Mouse (Mus musculus): ENCODE data around the gene Pld6. TPM values are rescaled to one million over a fixed set of nuclear protein-coding genes. Genes with fewer than 3 reads are reported as not detected.

Pld6 gene
- polyA plus RNA-seq, 1 experiment from 2014 or later = 7.3 TPM

DNA sequence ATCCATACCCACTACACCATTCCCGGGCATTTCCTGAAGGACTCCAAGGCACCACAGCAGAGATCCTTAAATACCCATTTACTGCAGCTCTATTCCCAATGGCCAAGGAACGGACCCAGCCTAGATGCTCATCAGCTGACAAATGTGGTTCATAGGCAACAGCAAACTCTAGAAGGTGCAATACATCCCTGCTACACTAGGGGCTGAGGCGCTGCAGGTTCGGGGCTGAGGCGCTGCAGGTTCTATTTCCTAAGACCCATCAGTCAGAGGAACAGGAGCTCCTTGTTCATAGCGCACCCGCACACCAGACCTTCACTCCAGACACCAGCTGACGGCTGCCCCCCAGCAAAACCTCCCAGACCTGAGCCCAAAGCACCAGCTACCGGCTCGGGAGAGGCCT, 13.0 kb upstream of the Pld6 start:
- no peak overlapping the region for H3K27ac ChIP-seq (ENCODE audit: low read length)
- H3K36me3 ChIP-seq (ENCODE audit: insufficient read depth, low read length) = peaks cover 60% of the 10 kb centered on the region
- H3K9me3 ChIP-seq (ENCODE audit: low read length) = no peaks in the 10 kb centered on the region
- TF ChIP-seq EP300 (IDR thresholded peaks at IDR 0.05) (no peak), CTCF (IDR thresholded peaks at IDR 0.05) (peak; percentile 43)
- WGBS = 94% methylated on average over 10 of the region's 10 CpGs
- no peaks in the 10 kb centered on the region for H3K27me3 ChIP-seq (replicated peaks; ENCODE audit: insufficient read depth, low read length)
- ATAC-seq = no peak
- no peaks in the 10 kb centered on the region for H3K4me1 ChIP-seq (ENCODE audit: insufficient read depth, low read depth, low read length)
- no peak for DNase-seq (ENCODE audit: low spot score)
- no peak overlapping the region for H3K4me3 ChIP-seq (ENCODE audit: low read depth, low read length)
- no peak overlapping the region for H3K4me2 ChIP-seq (replicated peaks; ENCODE audit: low read depth, low read length)
- no peak overlapping the region for H3K9ac ChIP-seq (replicated peaks; ENCODE audit: low read depth)

DNA sequence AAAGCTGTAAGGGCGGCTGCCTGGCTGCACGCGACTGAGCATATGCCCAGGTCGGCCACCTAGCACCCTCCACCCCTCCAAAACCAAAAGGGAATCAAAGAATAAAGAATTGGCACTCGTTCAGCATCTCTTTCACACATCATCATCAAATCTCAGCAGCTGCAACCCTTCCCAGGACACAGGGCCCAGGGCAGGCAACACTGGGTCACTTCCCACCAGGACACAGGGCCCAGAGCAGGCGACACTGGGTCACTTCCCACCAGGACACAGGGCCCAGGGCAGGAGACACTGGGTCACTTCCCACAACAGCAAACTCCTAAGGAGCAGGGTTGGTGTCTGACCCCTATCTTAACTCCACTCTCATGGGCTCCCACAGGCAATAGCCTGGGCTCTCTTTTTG, 5.9 kb upstream of the Pld6 start:
- Histone ChIP-seq H3K27me3 (replicated peaks; ENCODE audit: insufficient read depth, low read length) (no peaks in the 10 kb centered on the region), H3K4me1 (ENCODE audit: insufficient read depth, low read depth, low read length) (no peaks in the 10 kb centered on the region), H3K36me3 (ENCODE audit: insufficient read depth, low read length) (peaks cover 36% of the 10 kb centered on the region), H3K27ac (ENCODE audit: low read length) (no peak overlapping the region), H3K4me2 (replicated peaks; ENCODE audit: low read depth, low read length) (no peak overlapping the region), H3K4me3 (ENCODE audit: low read depth, low read length) (no peak overlapping the region), H3K9ac (replicated peaks; ENCODE audit: low read depth) (no peak overlapping the region), H3K9me3 (ENCODE audit: low read length) (no peaks in the 10 kb centered on the region)
- DNase-seq (ENCODE audit: low spot score) = peak; percentile 27
- 68% methylated on average over 6 of the region's 6 CpGs for WGBS
- no peak for TF ChIP-seq CTCF (IDR thresholded peaks at IDR 0.05)
- TF ChIP-seq EP300 (IDR thresholded peaks at IDR 0.05) = no peak
- ATAC-seq = peak; percentile 84

DNA sequence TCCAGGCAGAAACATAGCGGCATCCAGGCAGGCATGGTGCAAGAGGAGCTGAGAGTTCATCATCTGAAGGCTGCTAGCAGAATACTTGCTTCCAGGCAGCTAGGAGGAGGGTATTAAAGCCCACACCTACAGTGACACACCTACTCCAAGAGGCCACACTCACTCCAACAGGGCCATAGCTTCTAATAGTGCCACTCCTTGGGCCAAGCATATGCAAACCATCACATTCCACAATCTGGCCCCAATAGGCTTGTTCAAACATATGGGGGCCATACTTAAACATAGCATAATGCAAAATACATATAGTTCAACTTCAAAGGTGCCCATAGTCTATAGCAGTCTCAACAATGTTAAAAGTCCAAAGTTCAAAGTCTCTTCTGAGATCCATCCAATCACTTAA, 1.9 kb upstream of the Pld6 start:
- ATAC-seq (no peak), DNase-seq (ENCODE audit: low spot score) (no peak)
- H3K9ac ChIP-seq (replicated peaks; ENCODE audit: low read depth) = no peak overlapping the region
- no peaks in the 10 kb centered on the region for H3K27me3 ChIP-seq (replicated peaks; ENCODE audit: insufficient read depth, low read length)
- TF ChIP-seq EP300 (IDR thresholded peaks at IDR 0.05) (no peak), CTCF (IDR thresholded peaks at IDR 0.05) (no peak)
- no peak overlapping the region for H3K4me2 ChIP-seq (replicated peaks; ENCODE audit: low read depth, low read length)
- H3K36me3 ChIP-seq (ENCODE audit: insufficient read depth, low read length) = peaks cover 18% of the 10 kb centered on the region; the same call in 1 of the 2 replicates
- H3K27ac ChIP-seq (ENCODE audit: low read length) = no peak overlapping the region
- no peak overlapping the region for H3K4me3 ChIP-seq (ENCODE audit: low read depth, low read length)
- H3K9me3 ChIP-seq (ENCODE audit: low read length) = no peaks in the 10 kb centered on the region
- peaks cover 10% of the 10 kb centered on the region for H3K4me1 ChIP-seq (ENCODE audit: insufficient read depth, low read depth, low read length)
- WGBS = 87% methylated on average over 1 of the region's 1 CpGs

DNA sequence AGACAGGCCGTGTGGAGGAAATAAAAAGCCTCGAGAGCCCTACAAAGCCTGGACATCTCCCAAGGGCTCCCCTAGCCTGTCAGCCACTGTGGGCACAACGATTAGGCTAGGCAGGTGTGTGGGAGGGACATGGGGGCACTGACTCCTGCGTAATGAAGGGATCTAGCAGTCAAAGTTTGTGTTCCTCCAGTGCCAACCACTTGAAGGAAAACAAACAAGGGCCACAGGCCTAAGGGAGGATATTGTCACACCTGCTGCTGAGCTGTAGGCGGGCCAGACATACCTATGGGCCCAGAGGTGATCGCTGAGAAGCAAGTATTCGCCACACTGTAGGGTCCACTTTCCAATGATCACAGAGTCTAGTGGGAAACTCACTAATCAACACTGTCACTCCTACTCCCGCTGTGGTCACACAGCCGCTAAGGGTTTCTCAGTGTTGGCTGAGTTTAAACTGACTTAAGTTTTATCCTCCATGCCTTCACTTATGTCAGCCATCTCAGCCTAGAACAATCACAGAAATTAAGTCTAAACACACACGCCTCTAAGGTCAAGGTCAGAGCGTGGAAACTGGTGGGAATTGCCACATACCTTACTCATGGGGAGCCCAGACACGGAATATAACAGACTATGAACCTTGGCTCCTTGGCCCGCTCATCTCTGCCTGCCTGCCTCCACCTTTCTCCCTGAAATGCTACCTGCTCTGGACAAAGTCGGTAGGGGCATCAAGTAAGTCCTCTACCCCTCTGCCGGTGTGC, 824 bp downstream of the Pld6 start:
- Histone ChIP-seq H3K27me3 (replicated peaks; ENCODE audit: insufficient read depth, low read length) (no peaks in the 10 kb centered on the region), H3K36me3 (ENCODE audit: insufficient read depth, low read length) (no peaks in the 10 kb centered on the region), H3K4me1 (ENCODE audit: insufficient read depth, low read depth, low read length) (peaks cover 16% of the 10 kb centered on the region), H3K27ac (ENCODE audit: low read length) (peak overlapping the region; percentile 79), H3K9ac (replicated peaks; ENCODE audit: low read depth) (peak overlapping the region; percentile 2; the same call in 1 of the 2 replicates), H3K4me2 (replicated peaks; ENCODE audit: low read depth, low read length) (peak overlapping the region; percentile 67), H3K4me3 (ENCODE audit: low read depth, low read length) (peak overlapping the region; percentile 30), H3K9me3 (ENCODE audit: low read length) (no peaks in the 10 kb centered on the region)
- TF ChIP-seq CTCF (IDR thresholded peaks at IDR 0.05) (no peak), EP300 (IDR thresholded peaks at IDR 0.05) (peak; percentile 32; the same call in 1 of the 2 replicates)
- WGBS = 26% methylated on average over 15 of the region's 15 CpGs
- ATAC-seq (peak; percentile 67), DNase-seq (ENCODE audit: low spot score) (peak; percentile 77)

DNA sequence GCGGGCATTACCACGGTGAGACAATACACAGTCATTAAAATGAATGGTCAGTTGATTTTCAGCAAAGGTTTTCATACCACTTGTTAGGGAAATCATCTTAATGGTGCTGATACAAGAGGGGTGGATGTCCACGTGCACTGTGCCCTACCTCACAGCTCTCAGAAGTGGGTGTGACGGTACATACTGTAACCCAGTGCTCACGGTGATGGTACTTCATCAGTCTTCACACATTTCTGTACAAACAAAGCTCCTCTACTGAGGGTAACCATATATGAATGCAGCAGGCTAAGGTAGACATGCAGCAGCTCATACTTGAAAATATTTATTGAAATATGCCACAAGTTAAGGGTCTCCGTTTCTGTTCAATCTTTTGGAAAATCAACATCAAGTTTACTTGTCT, 3.9 kb downstream of the Pld6 start:
- peak; percentile 78 for ATAC-seq
- Histone ChIP-seq H3K36me3 (ENCODE audit: insufficient read depth, low read length) (no peaks in the 10 kb centered on the region), H3K9me3 (ENCODE audit: low read length) (no peaks in the 10 kb centered on the region), H3K27ac (ENCODE audit: low read length) (peak overlapping the region; percentile 77), H3K4me2 (replicated peaks; ENCODE audit: low read depth, low read length) (no peak overlapping the region), H3K9ac (replicated peaks; ENCODE audit: low read depth) (no peak overlapping the region), H3K27me3 (replicated peaks; ENCODE audit: insufficient read depth, low read length) (no peaks in the 10 kb centered on the region), H3K4me3 (ENCODE audit: low read depth, low read length) (no peak overlapping the region), H3K4me1 (ENCODE audit: insufficient read depth, low read depth, low read length) (peaks cover 16% of the 10 kb centered on the region)
- TF ChIP-seq CTCF (IDR thresholded peaks at IDR 0.05) (no peak), EP300 (IDR thresholded peaks at IDR 0.05) (peak; percentile 98)
- 45% methylated on average over 6 of the region's 6 CpGs for WGBS
- peak; percentile 88 for DNase-seq (ENCODE audit: low spot score)

DNA sequence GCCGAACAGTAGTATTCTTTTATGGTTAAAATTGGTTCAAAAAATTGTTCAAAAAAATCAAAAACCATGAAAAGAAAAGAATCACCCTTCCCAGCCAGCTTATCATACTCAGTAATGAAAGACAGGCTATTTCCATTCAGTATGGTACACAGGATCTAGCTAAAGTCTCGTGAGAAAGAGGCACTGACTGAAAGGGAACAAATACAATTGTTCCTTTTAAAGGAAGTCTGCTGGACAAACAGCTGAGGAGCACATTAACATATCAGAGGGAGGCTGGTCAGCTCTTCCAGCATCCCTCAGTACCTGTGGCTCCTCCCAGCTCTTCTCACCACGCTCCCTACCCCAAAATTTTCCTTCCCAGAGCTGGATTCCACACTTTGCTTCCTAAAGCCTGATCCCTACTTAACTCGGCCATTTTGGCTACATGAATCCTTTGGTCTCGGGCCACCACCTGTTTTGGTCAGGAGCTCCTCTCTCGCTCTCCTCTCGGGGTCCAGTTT, 5.3 kb downstream of the Pld6 start:
- H3K4me3 ChIP-seq (ENCODE audit: low read depth, low read length) = no peak overlapping the region
- H3K27ac ChIP-seq (ENCODE audit: low read length) = peak overlapping the region; percentile 68
- peaks cover 11% of the 10 kb centered on the region for H3K4me1 ChIP-seq (ENCODE audit: insufficient read depth, low read depth, low read length)
- 78% methylated on average over 7 of the region's 7 CpGs for WGBS
- no peak overlapping the region for H3K9ac ChIP-seq (replicated peaks; ENCODE audit: low read depth)
- DNase-seq (ENCODE audit: low spot score) (no peak), ATAC-seq (no peak)
- no peak overlapping the region for H3K4me2 ChIP-seq (replicated peaks; ENCODE audit: low read depth, low read length)
- H3K9me3 ChIP-seq (ENCODE audit: low read length) = no peaks in the 10 kb centered on the region
- no peaks in the 10 kb centered on the region for H3K27me3 ChIP-seq (replicated peaks; ENCODE audit: insufficient read depth, low read length)
- peaks cover 4% of the 10 kb centered on the region; the same call in 1 of the 2 replicates for H3K36me3 ChIP-seq (ENCODE audit: insufficient read depth, low read length)
- TF ChIP-seq EP300 (IDR thresholded peaks at IDR 0.05) (no peak), CTCF (IDR thresholded peaks at IDR 0.05) (no peak)
